Mouse (Mus musculus) macrophage (primary cell): ENCODE data around the gene Washc4. TPM values are rescaled to one million over a fixed set of nuclear protein-coding genes. Genes with fewer than 3 reads are reported as not detected.
"Not testable (repeated sequence)": the region's sequence is repeated elsewhere in the genome, so short reads cannot be mapped to it uniquely, and the experiment has no call there.

Source experiments
- H3K27ac ChIP-seq: fragments of 350-480 bp; formaldehyde crosslinking; 2 replicates; pipeline ENCODE4 v1.9.0; 2021
- H3K36me3 ChIP-seq: fragments of 350-480 bp; formaldehyde crosslinking; 2 replicates; pipeline ENCODE4 v1.9.0; 2021; ENCODE audit errors: inconsistent target
- H3K4me3 ChIP-seq: fragments of 350-480 bp; formaldehyde crosslinking; 2 replicates; pipeline ENCODE4 v1.9.0; 2021; ENCODE audit errors: inconsistent target
- H3K79me2 ChIP-seq: fragments of 350-480 bp; formaldehyde crosslinking; 2 replicates; pipeline ENCODE4 v1.9.0; 2021; ENCODE audit errors: inconsistent target
- WGBS: methylation state at CpG from one replicate; pipeline ENCODE4 v1.1.7; 2026; ENCODE audit warnings: inconsistent platforms; ENCODE audit not compliant: missing documents; 5-methylcytosine and 5-hydroxymethylcytosine counted together
- polyA plus RNA-seq: library from polyadenylated mRNA; stranded (reverse); fragments of 250-400 nt; gene quantifications from 3 replicates; pipeline ENCODE4 v1.2.4, GENCODE M21; 2018; ENCODE audit warnings: inconsistent platforms
- total RNA-seq, 78 experiments: library from RNA; depleted of rRNA; stranded (reverse); fragments of 250-400 nt; gene quantifications; 1 replicate in 9 of 78; 2 replicates in 24 of 78; 3 replicates in 43 of 78; 4 replicates in 2 of 78; pipeline ENCODE4 v1.2.4; 2018; ENCODE audit warnings: inconsistent platforms in 56 of 78

The Washc4 gene
- total RNA-seq (2018; cell fraction: chromatin; rRNA removed), result 100 to 1,000 TPM; 116 to 210 (median 137) TPM
- 10 to 100 TPM; 43.8 to 69.8 (median 59.7) TPM for total RNA-seq (2018; cell fraction: cytosol; rRNA removed)
- 100 to 1,000 TPM in 23 of 26 experiments, 10 to 100 TPM in 3; 85.5 to 178 (median 116) TPM for total RNA-seq (2018; cell fraction: nucleus; rRNA removed)
- 37.7 to 48.5 TPM (median 39.0 TPM) in 3 replicates for polyA plus RNA-seq

- WGBS, result 4% methylated on average over 47 of the region's 49 CpGs
- Histone ChIP-seq H3K36me3 (peaks cover 9% of the 10 kb centered on the region), H3K27ac (peak within 1 kb of the TSS; percentile 41)
Measured at GRCm38 (mm10) chr10:83543439-83544102, at the start of gene Washc4. Gene Washc4, plus strand, starts transcription at chr10:83543752.

GRCm38 (mm10) chr10:83497321-83497720 lies 46.2 kb upstream of the Washc4 start:
- WGBS, result 93% methylated on average over 13 of the region's 13 CpGs
- Histone ChIP-seq H3K79me2 (no peaks in the 10 kb centered on the region), H3K36me3 (no peaks in the 10 kb centered on the region), H3K27ac (no peak overlapping the region), H3K4me3 (no peak overlapping the region)

More at GRCm38 (mm10) chr10:83543439-83544102, at the start of gene Washc4:
- Histone ChIP-seq H3K4me3 (peak within 1 kb of the TSS; percentile 46), H3K79me2 (peaks cover 44% of the 10 kb centered on the region)

GRCm38 (mm10) chr10:83508962-83509660 lies 34.4 kb upstream of the Washc4 start:
- Histone ChIP-seq H3K4me3 (no peak overlapping the region), H3K36me3 (no peaks in the 10 kb centered on the region), H3K27ac (no peak overlapping the region), H3K79me2 (no peaks in the 10 kb centered on the region)
- 32% methylated on average over 8 of the region's 8 CpGs for WGBS

GRCm38 (mm10) chr10:83511304-83511703 lies 32.2 kb upstream of the Washc4 start:
- WGBS, result 51% methylated on average over 4 of the region's 5 CpGs

GRCm38 (mm10) chr10:83513736-83514135 lies 29.8 kb upstream of the Washc4 start:
- Histone ChIP-seq H3K27ac (no peak overlapping the region), H3K36me3 (no peaks in the 10 kb centered on the region), H3K79me2 (no peaks in the 10 kb centered on the region), H3K4me3 (no peak overlapping the region)
- WGBS, result 91% methylated on average over 8 of the region's 8 CpGs

More at GRCm38 (mm10) chr10:83511304-83511703, 32.2 kb upstream of the Washc4 start:
- Histone ChIP-seq H3K4me3 (no peak overlapping the region), H3K36me3 (no peaks in the 10 kb centered on the region), H3K79me2 (no peaks in the 10 kb centered on the region), H3K27ac (no peak overlapping the region)

GRCm38 (mm10) chr10:83520990-83521389 lies 22.6 kb upstream of the Washc4 start:
- WGBS, result 77% methylated on average over 4 of the region's 4 CpGs
- H3K27ac ChIP-seq, result no peak overlapping the region
- no peaks in the 10 kb centered on the region for H3K36me3 ChIP-seq
- H3K4me3 ChIP-seq, result no peak overlapping the region
- no peaks in the 10 kb centered on the region for H3K79me2 ChIP-seq

GRCm38 (mm10) chr10:83524238-83524637 lies 19.3 kb upstream of the Washc4 start:
- not testable (repeated sequence) for H3K27ac ChIP-seq, H3K36me3 ChIP-seq, H3K79me2 ChIP-seq, H3K4me3 ChIP-seq

- WGBS, result 57% methylated on average over 6 of the region's 6 CpGs
Measured at GRCm38 (mm10) chr10:83530384-83530967, 13.1 kb upstream of the Washc4 start.

GRCm38 (mm10) chr10:83533258-83533909 lies 10.2 kb upstream of the Washc4 start:
- WGBS, result 6% methylated on average over 27 of the region's 27 CpGs

More at GRCm38 (mm10) chr10:83530384-83530967, 13.1 kb upstream of the Washc4 start:
- Histone ChIP-seq H3K4me3 (no peak overlapping the region), H3K36me3 (no peaks in the 10 kb centered on the region), H3K27ac (no peak overlapping the region), H3K79me2 (no peaks in the 10 kb centered on the region)

GRCm38 (mm10) chr10:83533910-83534283 lies 9.7 kb upstream of the Washc4 start, which contains the start of gene Aldh1l2:
Gene Aldh1l2, minus strand, starts transcription at chr10:83534140.
- Histone ChIP-seq H3K36me3 (no peaks in the 10 kb centered on the region), H3K4me3 (peak within 1 kb of the TSS; percentile 26), H3K27ac (no peak within 1 kb of the TSS), H3K79me2 (no peaks in the 10 kb centered on the region)
- 2% methylated on average over 21 of the region's 21 CpGs for WGBS

More at GRCm38 (mm10) chr10:83533258-83533909, 10.2 kb upstream of the Washc4 start:
- H3K4me3 ChIP-seq, result peak overlapping the region; percentile 26
- no peaks in the 10 kb centered on the region for H3K36me3 ChIP-seq
- H3K79me2 ChIP-seq, result no peaks in the 10 kb centered on the region
- H3K27ac ChIP-seq, result no peak overlapping the region

- H3K4me3 ChIP-seq, result no peak overlapping the region
- H3K36me3 ChIP-seq, result no peaks in the 10 kb centered on the region
- 29% methylated on average over 1 of the region's 1 CpGs for WGBS
- no peak overlapping the region for H3K27ac ChIP-seq
- H3K79me2 ChIP-seq, result no peaks in the 10 kb centered on the region
Measured at GRCm38 (mm10) chr10:83536436-83536835, 7.1 kb upstream of the Washc4 start.

GRCm38 (mm10) chr10:83539311-83539980 lies 4.1 kb upstream of the Washc4 start:
- Histone ChIP-seq H3K79me2 (peaks cover 2% of the 10 kb centered on the region), H3K4me3 (no peak overlapping the region), H3K27ac (no peak overlapping the region), H3K36me3 (no peaks in the 10 kb centered on the region)
- WGBS, result 89% methylated on average over 6 of the region's 6 CpGs

GRCm38 (mm10) chr10:83540092-83540491 lies 3.5 kb upstream of the Washc4 start:
- no peak overlapping the region for H3K27ac ChIP-seq
- H3K36me3 ChIP-seq, result no peaks in the 10 kb centered on the region
- 96% methylated on average over 3 of the region's 3 CpGs for WGBS
- no peak overlapping the region for H3K4me3 ChIP-seq
- H3K79me2 ChIP-seq, result peaks cover 9% of the 10 kb centered on the region

- peaks cover 30% of the 10 kb centered on the region for H3K79me2 ChIP-seq
- 89% methylated on average over 7 of the region's 7 CpGs for WGBS
- no peak overlapping the region for H3K4me3 ChIP-seq
- H3K27ac ChIP-seq, result no peak overlapping the region
- H3K36me3 ChIP-seq, result peaks cover under 1% of the 10 kb centered on the region; the same call in 1 of the 2 replicates
Measured at GRCm38 (mm10) chr10:83542241-83542640, 1.3 kb upstream of the Washc4 start.
